Mouse (Mus musculus): Measurements from ENCODE around the gene Gm20388.
"Not testable (repeated sequence)": the region's sequence is repeated elsewhere in the genome, so short reads cannot be mapped to it uniquely, and the experiment has no call there.

The Gm20388 gene

DNA sequence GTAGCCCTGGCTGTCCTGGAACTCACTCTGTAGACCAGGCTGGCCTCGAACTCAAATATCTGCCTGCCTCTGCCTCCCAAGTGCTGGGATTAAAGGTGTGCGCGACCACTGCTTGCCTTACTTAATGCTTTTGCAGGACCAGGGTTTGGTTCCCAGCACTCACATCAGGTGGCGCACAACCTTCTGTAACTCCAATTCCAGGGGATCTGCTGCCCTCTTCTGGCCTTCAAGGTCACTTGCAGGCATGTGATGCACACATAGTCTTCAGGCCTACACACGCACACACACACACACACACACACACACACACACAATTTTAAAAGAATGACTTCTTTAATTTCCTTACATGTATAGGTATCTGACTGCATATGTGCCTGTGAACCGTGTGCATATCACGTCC lies 3890.2 kb downstream of the Gm20388 start:
- no peak for DNase-seq (ENCODE audit: low spot score)

DNA sequence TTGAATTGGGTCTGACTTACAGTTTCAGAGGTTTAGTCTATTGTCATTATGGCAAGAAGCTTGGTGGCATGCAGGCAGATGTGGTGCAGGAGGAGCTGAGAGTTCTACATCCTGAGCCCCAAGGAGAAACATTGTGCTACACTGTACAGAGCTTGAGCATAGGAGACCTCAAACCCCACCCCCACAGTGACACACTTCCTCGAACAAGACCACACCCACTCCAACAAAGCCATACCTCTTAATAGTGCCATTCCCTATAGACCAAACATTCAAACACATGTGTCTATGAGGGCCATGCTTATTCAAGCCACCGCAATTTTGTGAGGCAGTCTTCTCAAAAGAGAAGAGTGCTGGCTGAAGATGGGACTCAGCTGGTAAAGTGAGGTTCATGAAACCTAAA lies 3890.9 kb downstream of the Gm20388 start:
- DNase-seq (ENCODE audit: low spot score): no peak

DNA sequence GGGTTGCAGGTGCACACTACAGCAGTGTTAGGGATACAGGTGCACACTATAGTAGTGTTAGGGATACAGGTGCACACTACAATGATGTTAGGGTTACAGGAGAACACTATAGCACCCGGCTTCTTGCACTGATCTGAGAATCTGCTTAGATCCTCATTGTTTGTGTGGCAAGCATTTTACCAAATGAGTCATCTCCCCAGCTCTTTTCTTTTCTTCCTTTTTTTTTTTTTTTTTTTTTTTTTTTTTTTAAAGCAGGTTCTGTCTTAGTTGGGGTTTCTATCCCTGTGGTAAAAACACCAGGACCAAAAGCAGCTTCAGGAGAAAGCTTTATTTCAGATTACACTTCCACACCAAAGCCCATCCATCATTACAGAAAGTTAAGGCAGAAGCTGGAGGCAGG lies 3893.0 kb downstream of the Gm20388 start:
- DNase-seq (ENCODE audit: low spot score): no peak

DNA sequence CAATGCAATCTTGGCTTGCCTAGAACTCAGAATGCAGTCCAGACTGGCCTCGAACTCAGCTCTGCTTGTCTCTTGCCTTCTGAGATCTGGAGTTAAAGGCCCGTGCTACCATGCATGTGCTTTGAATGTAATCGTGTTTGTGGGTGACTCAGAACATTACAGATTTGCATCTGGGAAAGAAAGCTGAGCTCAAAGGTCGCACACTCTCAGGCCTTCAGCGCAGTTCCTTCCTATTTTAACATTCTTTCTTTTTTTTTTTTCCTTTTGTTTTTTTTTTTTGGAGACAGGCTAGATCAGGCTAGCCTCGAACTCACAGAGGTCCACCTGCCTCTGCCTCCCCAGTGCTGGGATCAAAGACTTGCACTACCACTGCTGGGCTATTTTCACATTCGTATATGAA lies 3893.9 kb downstream of the Gm20388 start:
- no peak for DNase-seq (ENCODE audit: low spot score)

DNA sequence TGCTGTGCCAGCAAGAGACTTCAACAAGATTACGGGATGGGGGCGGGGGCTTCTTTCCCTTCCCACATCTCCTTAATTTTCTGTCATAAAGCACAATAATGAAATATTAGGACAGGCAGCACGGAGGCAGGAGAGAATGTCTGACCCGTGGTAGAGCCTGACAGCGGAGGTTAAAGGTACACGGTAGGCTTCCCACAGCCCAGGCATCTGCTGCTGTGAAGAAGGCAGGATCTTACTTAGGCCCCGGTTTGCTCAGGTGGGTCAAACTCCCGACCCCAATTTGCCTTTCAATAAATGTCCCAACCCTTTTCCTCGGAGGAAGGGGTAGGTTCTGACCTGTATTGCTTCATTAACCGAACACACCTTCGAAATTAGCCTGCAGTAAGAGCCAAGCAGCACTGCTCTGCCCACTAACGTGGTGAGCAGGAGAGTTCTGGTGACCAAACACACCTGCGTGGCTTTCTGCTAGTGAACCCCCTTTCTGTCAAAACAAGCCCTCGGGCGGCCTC lies 3894.6 kb downstream of the Gm20388 start:
- DNase-seq (ENCODE audit: low spot score): no peak

DNA sequence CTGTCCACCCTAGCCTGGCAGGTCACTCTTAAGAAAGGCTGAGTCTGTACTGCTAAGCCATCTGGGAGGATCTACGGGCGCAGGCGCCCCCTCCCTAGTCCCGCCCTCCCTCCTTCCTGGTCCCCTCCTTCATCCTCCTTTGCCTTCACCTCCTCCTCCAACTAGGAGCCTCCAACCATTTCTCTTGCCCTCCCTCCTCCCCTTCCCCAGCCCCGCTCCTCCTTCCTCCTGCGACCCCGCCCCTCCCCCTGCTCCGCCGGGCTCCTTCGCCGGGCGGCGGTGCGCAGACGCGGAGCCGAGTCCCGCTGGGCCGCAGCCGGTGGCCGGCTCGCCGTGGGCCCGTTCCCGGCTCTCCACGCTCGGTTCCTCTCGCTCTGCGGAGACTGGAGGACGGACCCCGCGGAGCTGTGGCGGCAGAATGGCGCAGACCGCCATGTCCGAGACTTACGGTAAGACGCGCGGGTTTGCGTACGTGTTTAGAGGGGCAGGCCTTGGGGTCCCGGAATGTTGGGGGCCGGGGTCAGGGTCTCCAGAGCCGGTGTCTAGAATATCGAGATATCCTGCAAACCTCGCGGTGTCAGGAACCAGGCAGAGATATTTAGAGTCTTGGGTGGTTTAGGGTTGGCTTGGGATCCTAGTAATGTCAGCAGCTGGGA lies 3895.2 kb downstream of the Gm20388 start, which contains the start of gene Rab4a:
TSS of gene Rab4a (plus strand) at position 268 of the 656 bp plus-strand sequence.
- peak; percentile 35 for DNase-seq (ENCODE audit: low spot score)

DNA sequence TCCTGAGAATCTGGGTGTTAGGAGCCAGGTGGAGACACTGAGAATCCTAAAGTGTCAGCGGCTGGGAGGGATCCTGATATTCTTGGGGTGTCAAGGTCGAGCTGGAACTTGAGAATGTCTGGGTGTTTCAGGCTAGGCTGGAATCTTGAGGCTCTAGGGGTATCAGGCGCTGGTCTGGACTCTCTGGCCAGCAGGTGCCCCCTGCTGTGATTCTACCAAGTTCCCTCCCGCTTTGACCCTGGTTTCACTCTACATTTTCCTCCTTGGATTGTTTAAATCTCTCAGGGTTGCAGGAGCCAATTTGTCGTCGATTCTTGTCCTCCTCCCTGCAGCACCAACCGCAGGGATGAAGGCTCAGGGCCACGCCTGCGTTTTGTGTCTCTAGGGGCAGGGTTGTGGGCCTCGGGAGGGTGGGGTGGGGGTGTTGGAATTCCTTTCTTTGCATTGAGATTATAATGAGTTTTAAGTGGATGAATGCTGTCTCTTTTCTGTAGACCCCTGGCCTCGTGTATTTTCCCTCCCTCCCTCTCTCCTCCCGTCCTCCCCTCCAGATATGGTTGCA lies 3895.8 kb downstream of the Gm20388 start:
- no peak for DNase-seq (ENCODE audit: low spot score)

DNA sequence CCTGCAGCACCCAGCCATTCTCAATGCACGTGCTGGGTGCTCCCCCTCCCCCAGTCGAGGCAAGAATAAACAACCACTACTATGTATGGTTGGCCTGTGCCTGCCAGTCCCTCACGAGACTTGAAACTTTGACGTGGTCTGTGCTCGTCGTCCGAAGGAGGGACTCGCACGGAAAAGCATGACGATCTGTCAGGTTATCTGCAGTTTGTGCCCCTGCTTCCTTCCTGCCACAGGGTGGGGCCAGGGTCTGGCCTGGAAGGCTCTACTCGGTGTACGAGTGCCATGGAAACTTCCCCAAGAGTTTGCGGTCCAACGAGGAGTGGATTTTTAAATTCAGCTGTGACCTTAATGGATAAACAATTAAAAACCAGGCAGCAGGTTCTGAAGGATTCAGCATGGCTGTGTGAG lies 3896.4 kb downstream of the Gm20388 start:
- DNase-seq (ENCODE audit: low spot score): peak; percentile 44

DNA sequence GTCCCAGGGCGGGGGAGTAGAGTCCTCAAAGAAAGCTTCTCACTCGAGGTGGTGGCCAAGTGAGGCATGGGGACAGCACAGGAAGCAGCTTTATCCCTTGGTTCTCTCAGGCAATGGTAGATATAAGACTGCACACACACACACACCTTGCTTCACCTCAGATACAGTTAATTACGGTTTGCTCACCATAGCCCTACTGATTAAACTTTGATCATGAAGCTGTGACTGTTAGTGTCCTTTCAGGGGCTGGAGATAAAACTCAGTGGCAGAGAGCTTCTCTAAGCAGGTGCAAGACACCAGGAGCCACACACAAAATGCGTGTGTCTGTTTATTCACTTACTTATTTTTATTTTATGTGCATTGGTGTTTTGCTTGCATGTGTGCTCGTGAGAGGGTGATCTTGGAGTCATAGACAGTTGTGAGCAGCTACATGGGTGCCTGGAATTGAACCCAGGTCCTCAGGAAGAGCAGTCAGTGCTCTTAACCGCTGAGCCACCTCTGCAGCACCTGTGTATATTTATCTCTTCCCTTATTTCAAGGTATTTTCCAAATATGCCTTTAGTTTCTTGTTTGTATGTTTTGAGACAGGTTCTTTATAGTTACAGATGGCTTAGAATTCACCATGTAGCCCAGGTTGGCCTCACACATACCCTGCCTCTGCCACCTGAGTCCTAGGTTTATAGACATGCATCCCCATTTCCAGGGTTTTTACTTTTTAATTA lies 3897.4 kb downstream of the Gm20388 start:
- DNase-seq (ENCODE audit: low spot score): no peak

DNA sequence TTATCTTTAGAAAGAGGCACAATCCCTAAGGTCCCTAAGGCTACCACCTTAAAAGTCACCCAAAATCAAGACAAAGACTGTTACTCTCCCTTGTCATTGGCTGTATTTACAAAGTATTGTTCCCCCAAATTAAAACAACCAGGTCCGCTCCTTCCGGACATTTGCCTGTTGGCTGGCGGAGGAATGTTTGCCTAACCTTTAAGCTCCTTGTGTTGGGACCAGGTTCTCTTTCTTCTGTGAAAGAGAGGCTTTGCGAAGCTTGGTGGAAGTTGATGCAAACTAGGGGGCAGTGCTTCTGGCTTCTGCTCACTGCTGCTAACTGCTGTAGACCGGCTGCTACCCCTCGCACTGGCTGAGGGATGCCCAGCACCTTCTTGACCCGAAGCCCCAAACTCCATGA lies 3898.0 kb downstream of the Gm20388 start:
- DNase-seq (ENCODE audit: low spot score): no peak

DNA sequence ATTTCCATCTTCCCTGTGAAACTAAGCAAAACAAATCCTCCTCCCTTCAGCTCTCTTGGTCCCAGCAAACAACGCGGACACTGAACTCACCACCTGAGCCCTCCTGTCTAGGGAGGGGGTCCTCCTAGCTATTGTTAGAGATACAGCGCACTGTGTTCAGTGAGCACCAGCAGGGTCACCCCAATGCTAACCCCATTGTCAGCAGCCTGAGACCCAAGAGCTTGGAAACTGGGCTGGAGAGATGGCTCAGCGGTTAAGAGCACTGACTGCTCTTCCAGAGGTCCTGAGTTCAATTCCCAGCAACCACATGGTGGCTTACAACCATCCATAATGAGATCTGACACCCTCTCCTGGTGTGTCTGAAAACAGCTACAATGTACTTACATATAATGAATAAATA lies 3898.7 kb downstream of the Gm20388 start:
- not testable (repeated sequence) for DNase-seq (ENCODE audit: low spot score)

DNA sequence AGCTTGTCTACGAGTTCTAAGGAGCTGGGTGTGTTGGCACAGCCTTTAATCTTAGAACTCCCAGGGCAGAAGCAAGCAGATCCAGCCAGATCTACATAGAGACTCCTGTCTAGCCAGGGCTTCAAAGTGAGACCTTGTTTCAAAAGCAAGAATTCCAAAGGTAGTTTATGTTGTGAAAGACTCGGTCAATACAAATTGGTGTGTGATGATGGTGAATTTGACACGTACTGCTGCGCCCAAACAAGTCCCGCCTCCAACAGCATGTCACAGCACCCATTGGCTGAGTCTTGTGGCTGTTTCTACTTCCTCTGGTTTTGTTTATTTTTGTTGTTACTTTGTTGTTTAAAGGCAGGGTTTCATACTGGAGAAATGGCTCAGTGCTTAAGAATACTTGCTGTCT lies 3901.6 kb downstream of the Gm20388 start:
- DNase-seq (ENCODE audit: low spot score): no peak

DNA sequence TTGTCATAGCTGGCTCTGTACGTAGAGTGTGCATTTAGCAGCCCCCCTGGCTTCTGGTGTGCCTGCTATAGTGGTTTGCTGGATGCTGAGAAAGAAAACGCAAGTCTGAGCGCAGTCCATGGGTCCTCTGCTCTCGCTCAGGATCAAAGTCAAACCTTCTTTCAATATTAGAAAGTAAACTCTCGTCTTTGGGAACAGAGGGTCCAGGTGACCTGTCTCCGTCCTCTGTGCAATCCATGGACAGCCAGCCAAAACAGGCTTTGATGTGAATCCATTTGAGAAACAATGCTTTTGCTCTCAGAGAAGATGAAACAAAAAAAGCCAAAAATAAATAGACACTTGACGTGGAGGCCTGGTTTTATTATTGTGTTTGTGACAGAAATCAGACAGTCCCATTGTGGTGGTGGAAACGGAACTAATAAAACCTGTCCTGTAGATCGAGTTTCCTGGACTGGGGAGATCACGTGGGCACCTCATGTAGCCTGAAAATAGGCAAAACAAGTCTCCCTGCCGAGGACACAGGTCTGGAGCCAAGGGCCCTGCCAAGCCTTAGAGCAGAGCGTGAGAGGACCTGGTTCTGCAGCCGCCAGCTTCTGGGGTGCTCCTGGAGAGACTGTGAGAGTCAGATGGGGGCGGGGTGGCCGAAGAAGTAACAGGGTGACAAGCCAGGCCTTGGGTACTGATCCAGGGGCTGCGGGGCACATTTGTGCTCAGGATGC lies 3902.7 kb downstream of the Gm20388 start:
- no peak for DNase-seq (ENCODE audit: low spot score)

DNA sequence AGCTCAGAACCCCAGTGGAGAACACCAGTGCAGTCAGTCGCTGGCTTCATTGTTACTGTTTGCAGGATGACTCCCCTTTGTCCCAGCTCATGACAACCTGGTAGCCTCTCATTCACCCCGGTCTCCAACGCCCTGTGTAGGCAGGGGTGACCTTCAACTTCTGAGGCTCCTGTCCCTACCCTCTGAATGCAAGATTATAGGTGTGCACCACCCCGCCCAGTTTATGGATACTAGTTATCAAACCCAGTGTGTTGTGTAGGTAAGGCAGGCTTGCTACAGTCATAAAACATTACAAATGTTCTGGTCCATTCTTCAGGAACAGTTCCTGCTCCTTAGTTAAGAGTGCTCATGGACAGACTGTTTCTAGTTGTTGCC lies 3903.2 kb downstream of the Gm20388 start:
- DNase-seq (ENCODE audit: low spot score): no peak

DNA sequence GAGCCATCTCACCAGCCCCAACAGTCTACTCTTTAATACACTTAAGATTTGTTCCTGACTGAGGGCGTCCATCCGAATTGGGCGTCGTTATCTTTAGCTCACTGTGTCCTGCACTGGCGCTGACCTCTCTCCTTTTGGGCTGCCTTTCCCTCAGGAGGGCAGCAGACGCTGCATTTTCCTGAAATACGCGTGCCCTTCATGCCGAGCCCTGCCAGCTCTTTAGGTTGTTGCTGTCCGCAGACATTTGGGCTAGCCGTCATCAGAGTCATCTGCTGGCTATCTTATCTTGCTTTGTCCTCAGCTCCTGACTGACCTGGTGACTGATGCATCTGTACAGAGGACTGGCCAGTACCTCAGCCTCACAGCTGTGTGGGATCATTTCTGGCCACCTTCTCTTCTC lies 3904.7 kb downstream of the Gm20388 start:
- DNase-seq (ENCODE audit: low spot score): no peak

DNA sequence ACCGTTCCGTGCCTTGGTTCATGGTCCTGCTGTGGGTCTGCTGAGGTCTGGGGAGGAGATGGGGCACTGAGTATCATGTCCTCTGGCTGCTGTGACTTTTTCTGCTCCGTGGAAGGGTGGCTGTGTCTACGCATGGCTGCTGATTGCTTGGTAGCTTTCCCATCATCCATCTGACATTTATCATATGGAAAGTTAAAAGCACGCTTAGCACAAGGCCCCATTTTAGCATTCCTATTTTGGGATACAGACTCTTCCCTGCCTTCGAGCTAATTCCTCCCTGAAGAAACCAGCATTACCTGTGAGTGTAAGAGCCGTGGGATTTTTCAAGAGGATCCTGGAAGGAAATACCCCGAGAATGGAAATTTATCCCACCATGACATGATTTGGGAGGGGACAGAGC lies 3906.3 kb downstream of the Gm20388 start:
- DNase-seq (ENCODE audit: low spot score): no peak

DNA sequence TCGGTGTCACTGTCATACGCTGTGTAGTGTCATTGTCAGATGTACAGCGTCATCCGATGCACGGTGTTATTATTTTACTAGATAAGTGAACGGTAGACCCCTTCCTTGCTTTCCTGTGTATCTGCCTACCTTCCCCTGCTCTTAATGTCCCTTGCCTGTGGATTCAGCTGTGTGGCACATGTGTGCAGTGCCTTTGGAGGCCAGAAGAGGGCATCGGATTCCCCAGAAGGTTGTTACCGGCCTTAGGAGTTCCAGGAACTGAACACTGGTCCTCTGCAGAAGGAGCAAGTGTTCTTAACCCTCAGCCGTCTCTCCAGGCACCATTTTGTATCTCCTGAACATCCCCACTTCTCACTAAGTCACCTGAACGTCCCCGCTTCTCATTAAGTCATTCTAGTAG lies 3907.1 kb downstream of the Gm20388 start:
- DNase-seq (ENCODE audit: low spot score): no peak

DNA sequence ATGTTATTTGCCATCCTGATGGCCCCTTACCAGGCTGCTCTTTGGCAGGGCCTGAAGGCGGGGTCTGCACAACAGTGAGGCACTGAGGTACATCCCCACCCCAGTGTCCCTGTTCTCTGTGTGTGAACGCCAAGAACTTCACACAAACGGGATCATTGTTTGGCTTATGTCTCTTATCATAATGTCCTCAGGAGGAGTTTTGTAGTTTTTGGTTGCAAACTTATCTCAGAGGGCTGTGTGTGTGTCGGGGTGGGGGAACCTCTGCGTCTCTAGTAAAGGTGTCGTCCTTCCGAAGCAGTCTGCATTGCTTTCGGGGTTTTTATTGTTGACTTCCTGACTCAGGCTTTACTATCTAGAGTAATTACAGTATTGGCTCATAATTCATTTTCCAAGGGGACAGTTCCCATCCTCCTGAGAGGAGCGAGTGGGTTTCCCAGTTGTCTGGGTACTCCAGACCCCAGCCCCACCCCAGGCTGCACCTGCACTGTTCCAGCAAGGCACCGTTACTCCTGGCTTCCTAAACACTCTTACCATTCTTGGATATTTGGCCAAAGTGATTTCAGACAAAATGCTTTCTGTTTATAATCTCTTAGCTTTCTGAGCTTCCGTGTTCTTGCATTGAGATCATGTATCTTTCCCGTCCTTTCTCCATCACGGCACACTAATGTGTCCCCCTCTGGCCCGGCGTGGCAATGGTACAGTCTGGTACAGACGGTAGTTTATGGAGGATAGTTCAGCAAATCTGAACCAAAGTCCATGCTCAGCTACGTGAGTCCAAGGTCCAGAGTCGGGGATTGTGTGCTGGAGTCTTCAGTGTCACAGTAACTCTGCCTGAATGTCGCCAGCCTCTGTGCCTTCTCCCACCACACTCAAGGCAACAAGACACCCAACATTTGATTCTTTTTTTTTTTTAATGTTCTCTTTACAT lies 3909.3 kb downstream of the Gm20388 start:
- DNase-seq (ENCODE audit: low spot score): no peak

DNA sequence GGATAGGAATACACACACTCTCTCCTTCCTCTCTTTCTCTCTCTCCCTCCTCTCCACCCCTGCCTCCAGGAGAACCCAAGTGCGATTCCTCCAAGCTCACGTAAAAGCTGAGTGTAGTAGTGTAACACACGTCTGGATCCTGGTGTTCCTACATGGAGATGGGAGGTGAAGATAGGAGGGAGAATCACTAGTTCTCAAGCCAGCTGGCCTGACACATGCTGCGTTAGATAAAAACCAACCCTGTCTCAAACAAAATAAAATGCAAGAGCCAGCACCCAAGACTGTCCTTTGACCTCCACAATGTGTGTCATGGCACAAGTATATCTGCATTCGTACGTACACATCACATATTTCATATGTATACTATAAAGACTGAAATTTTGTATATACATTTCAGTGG lies 3910.1 kb downstream of the Gm20388 start:
- no peak for DNase-seq (ENCODE audit: low spot score)

DNA sequence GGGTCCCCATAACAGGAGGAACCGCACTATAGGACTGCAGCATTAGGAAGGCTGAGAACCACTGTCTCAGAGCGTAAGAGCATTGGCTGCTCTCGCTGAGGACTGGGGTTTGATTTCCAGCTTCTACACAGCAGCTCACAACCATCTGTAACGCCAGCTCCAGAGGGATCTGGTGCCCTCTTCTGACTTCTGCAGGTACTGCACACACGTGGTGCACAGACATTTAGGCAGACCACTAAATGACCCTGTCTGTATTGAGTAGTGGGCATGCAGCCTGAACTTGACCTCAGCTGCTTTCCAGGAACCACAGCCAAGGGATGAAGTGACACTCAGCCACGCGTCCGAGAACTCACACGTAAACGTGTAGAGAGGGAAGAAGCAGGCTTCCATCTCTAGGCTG lies 3912.5 kb downstream of the Gm20388 start:
- DNase-seq (ENCODE audit: low spot score): no peak

DNA sequence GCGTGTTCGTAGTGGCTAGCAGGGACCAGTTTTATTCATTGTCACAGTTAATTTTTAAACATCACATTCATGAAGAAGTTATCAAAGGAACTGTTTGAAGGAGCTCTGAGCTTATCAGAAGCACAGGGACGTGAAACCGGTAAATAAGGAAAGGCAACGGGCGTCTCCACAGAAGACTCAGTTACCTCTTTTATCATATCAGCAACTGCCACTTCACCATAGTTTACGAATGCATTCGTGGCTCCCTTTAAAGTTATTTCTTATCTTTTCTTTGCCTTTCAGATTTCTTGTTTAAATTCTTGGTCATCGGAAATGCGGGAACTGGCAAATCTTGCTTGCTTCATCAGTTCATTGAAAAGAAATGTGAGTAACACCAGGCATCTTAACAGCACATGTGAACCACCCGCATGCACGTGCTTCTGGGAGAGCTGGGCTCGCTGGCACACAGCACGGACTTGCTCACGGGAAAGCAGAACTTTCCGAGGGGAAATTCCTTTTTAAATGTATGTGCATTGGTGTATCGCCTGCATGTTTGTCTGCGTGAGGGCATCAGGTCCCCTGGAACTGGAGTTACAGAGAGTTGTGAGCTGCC lies 3913.0 kb downstream of the Gm20388 start:
- DNase-seq (ENCODE audit: low spot score): no peak

Data from T-cell, adult 2 months (primary cell).